Mouse (Mus musculus) heart, embryonic 10.5 days (tissue): ENCODE measurements around the gene Tmf1. TPM values are rescaled to one million over a fixed set of nuclear protein-coding genes. Genes with fewer than 3 reads are reported as not detected.

Experiments used
- DNase-seq: peaks from one replicate; pipeline ENCODE4 v3.0.0-alpha.2; 2017; ENCODE audit warnings: low spot score
- H3K27ac ChIP-seq: fragments of 300-500 bp; sonication (generic); 2 replicates; pipeline ENCODE4 v1.5.1; 2016; ENCODE audit warnings: mild to moderate bottlenecking
- H3K27me3 ChIP-seq: fragments of 300-500 bp; sonication (generic); 2 replicates; pipeline ENCODE4 v1.6.1; 2016; ENCODE audit warnings: mild to moderate bottlenecking; ENCODE audit not compliant: poor library complexity, insufficient read depth, severe bottlenecking
- H3K36me3 ChIP-seq: fragments of 300-500 bp; sonication (generic); 2 replicates; pipeline ENCODE4 v1.6.1; 2016; ENCODE audit warnings: mild to moderate bottlenecking, moderate library complexity
- H3K4me1 ChIP-seq: fragments of 300-500 bp; sonication (generic); 2 replicates; pipeline ENCODE4 v1.6.1; 2016; ENCODE audit warnings: mild to moderate bottlenecking
- H3K4me3 ChIP-seq: fragments of 300-500 bp; sonication (generic); 2 replicates; pipeline ENCODE4 v1.5.1; 2016; ENCODE audit warnings: mild to moderate bottlenecking, moderate library complexity
- H3K9me3 ChIP-seq: fragments of 300-500 bp; sonication (generic); 2 replicates; pipeline ENCODE4 v1.6.1; 2016; ENCODE audit warnings: mild to moderate bottlenecking, moderate library complexity
- WGBS: fragments of 180-500 bp; shearing (Covaris S2); methylation state at CpG from one replicate; pipeline ENCODE4 v1.1.7; 2016; 5-methylcytosine and 5-hydroxymethylcytosine counted together
- polyA plus RNA-seq: library from polyadenylated mRNA; unstranded; fragments of >200 nt; fragmentation: Nextera tagmentation; extraction: Ambion mirVana; gene quantifications from 2 replicates; pipeline ENCODE4 v1.2.1, GENCODE M21; 2016

The Tmf1 gene
- polyA plus RNA-seq: 23.8 and 24.0 TPM in 2 replicates

DNA sequence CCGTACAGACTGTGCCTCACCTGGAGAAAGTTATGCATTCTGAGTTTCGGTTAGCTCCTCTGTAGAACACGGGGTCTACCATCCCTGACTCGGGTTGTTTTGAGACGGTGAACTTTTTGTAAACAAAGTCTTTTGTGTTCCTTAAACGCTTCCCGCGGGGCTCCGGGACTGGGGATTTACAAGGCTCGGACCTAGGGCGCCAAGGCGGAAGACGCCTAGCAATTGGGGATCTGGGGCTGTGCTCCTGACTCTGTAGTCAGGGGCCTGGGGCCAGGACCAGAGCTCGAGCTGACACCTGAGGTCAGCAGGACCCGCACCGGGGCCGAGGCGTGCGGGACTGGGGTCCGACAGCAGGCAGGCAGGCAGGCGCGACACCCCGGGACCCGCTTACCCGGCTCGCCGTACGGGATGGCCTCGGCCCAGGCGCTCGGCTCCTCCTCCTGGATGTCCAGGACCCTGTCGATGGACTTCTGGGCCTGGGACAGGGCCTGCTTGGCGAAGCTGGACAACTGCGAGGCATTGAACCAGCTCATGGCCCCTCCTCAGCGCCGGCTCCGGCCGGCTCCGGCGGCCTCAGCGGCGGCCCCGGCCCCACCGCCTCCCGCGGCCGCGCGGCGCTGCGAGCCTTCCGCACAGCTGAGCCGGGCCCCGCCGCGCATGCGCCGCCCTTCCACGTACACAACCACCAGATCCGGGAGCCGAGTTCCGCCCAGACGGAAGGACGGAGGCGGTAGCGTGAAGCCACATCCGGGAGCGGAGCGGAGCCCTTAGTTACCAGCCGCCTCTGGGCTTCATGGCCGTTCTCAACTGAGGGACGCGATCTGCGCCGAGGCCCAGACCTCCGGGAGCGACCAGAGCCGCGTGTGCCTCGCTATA, at the start of gene Tmf1:
Gene Tmf1 (minus strand): TSS at position 632 of the 876 bp plus-strand sequence.
- 1% methylated on average over 80 of the region's 80 CpGs for WGBS
- Histone ChIP-seq H3K36me3 (peaks cover 31% of the 10 kb centered on the region), H3K27ac (peak within 1 kb of the TSS; percentile 95), H3K4me1 (peaks cover 23% of the 10 kb centered on the region), H3K4me3 (peak within 1 kb of the TSS; percentile 93), H3K27me3 (no peaks in the 10 kb centered on the region), H3K9me3 (no peaks in the 10 kb centered on the region)
- DNase-seq: peak; percentile 97

DNA sequence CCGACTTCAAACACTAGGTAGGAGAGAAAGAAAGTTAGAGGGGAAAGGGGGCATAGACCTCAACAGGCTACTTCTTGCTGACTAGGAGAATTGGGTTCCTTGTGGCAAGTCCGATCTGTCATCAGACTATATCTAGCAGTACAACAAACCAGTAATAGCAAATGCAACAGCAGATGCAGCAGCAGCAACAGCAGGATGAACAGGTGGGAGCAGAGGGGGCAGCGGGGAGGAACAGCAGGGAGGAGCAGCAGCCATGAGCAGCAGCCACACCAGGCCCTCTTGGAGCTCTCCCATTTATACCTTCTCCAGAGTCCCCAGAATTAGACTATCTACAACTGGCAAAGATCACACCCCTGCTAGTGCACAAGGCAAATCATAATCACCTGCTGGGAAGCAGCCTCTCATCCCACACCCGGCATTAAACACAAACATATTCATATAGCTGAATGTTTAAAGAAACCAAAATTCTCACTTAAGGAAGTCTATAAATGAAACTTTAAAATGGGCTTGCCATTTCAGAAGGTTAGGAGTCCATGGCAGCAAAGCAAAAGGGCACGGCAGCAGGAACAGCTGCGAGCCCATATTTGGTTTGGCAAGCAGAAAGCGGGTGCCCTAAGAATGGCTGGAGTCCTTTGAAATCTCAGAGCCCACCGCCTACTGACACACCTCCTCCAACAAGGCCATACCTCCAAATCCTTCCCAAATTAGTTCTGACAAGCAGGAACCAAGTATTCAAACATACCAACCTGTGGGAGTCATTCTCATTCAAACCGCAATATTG, 48.3 kb upstream of the Tmf1 start:
- Histone ChIP-seq H3K27me3 (no peaks in the 10 kb centered on the region), H3K4me1 (peaks cover 31% of the 10 kb centered on the region), H3K9me3 (no peaks in the 10 kb centered on the region), H3K36me3 (peaks cover 43% of the 10 kb centered on the region), H3K27ac (no peak overlapping the region), H3K4me3 (no peak overlapping the region)
- DNase-seq: no peak
- WGBS: 94% methylated on average over 9 of the region's 9 CpGs

DNA sequence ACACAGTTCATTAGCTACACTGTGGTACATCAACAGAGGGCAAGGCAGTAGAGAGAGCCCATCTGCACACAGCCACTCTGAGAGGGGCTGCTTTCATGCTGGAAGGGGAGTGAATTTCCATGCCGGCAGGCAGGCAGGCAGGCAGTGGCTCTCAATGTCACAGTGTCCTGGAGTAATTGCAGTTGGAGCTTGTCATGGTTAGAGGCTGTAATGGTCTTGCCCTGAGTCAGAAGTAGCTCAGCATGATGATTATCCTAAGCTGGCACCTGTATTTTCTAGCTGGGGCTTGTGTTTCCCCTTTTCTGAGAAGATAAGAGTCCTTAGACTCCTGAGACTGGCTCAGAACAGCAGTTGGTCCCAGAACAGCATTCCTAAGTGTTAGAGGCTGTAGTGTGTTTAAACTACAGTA, 47.2 kb upstream of the Tmf1 start:
- Histone ChIP-seq H3K4me1 (peaks cover 43% of the 10 kb centered on the region), H3K4me3 (no peak overlapping the region), H3K9me3 (no peaks in the 10 kb centered on the region), H3K27ac (peak overlapping the region; percentile 65), H3K36me3 (peaks cover 33% of the 10 kb centered on the region), H3K27me3 (no peaks in the 10 kb centered on the region)
- 35% methylated on average over 1 of the region's 1 CpGs for WGBS
- no peak for DNase-seq

DNA sequence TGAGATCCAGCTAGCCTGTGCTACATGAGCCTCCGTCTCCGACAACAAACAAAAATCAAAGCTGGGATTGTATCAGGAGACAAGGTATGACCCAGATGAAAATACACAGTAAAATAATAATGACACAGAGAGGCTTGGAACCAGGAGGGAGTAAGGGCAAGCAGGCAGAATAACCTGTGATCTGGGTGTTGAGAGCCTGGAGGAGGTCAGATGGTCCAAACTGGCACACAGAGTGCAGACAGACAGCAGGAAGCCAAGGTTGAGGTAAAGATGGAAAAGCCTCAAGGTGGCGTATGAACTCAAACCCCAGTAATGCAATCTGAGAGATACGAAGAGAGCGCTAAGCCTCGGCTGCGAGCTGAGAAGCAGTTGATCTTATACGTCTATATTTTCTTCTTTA, 45.6 kb upstream of the Tmf1 start:
- Histone ChIP-seq H3K36me3 (peaks cover 18% of the 10 kb centered on the region), H3K27ac (peak overlapping the region; percentile 83; the same call in 1 of the 2 replicates), H3K4me1 (peaks cover 47% of the 10 kb centered on the region), H3K4me3 (no peak overlapping the region), H3K27me3 (no peaks in the 10 kb centered on the region), H3K9me3 (no peaks in the 10 kb centered on the region)
- peak; percentile 56 for DNase-seq
- 91% methylated on average over 8 of the region's 8 CpGs for WGBS

DNA sequence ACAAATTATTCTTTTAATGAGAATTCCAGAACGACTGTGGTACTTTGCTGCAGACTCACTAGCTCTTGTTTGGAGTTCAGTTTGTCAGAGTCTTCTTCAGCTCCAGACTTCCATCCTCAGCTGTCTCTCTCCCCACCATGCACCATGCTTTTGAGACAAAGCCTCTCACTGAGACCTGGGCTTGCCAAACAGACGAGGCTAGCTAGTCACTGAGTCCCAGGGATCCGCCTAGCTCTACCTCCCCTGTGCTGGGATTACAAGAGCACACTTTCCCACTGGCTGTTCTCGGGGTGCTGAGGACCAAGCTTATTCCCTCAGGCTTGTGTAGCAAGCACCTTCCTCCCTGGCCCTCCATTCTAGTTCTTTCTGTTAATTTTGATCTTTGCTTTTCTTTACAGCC, 44.6 kb upstream of the Tmf1 start:
- 66% methylated on average over 4 of the region's 4 CpGs for WGBS
- Histone ChIP-seq H3K27ac (peak overlapping the region; percentile 83), H3K4me3 (no peak overlapping the region), H3K4me1 (peaks cover 47% of the 10 kb centered on the region), H3K27me3 (no peaks in the 10 kb centered on the region), H3K9me3 (no peaks in the 10 kb centered on the region), H3K36me3 (peaks cover 13% of the 10 kb centered on the region)
- DNase-seq: peak; percentile 72

DNA sequence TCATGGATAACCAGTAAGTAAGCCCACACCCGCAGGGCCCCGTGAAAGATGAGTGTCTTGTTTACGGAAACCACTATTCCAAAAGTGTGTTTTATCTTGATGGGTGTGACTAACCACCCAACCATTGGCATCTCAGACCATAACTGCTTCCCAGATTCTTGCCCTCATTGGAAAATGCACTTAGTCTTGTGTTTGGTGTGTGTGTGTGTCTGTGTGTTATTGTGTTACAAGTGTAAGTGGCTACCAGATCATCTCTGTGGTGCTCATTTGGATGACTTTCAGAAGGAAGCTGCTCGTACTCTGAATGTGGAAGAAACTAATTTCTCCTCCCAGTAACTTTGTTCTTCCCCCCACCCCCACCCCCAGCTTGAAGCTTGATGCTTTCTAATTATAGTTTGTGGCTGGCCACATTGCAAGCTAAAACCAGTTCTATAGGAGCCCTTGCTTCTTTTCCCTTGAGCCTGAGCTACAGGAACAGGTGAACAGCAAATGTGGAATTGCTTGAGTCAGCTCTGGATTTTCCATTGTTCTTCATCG, 44.1 kb upstream of the Tmf1 start:
- Histone ChIP-seq H3K4me3 (peak overlapping the region; percentile 13; the same call in 1 of the 2 replicates), H3K36me3 (peaks cover 9% of the 10 kb centered on the region), H3K27me3 (no peaks in the 10 kb centered on the region), H3K9me3 (no peaks in the 10 kb centered on the region), H3K4me1 (peaks cover 47% of the 10 kb centered on the region), H3K27ac (peak overlapping the region; percentile 83)
- 48% methylated on average over 5 of the region's 5 CpGs for WGBS
- DNase-seq: peak; percentile 73

DNA sequence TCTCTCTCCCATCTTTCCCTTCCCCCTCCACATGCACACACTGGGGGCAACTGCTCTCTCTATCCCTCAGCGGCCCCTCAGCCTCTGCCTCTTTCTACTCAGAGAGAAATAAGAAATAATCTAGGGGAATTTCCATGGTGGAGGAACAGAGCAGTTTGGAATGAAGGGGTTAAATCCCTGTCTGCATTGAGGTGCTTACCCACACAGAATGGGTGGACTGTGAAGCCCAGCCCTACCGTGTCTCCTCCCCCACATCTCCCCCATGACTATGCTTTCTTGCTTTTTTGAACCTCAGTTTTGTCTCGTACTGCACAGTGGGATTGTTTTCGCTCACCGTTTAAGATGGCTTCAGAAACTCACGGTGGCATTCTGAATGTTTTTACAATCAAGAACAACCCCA, 43.4 kb upstream of the Tmf1 start:
- Histone ChIP-seq H3K27me3 (no peaks in the 10 kb centered on the region), H3K27ac (peak overlapping the region; percentile 47), H3K4me1 (peaks cover 47% of the 10 kb centered on the region), H3K36me3 (peaks cover 4% of the 10 kb centered on the region), H3K9me3 (no peaks in the 10 kb centered on the region), H3K4me3 (no peak overlapping the region)
- peak; percentile 52 for DNase-seq
- WGBS: 59% methylated on average over 6 of the region's 6 CpGs

DNA sequence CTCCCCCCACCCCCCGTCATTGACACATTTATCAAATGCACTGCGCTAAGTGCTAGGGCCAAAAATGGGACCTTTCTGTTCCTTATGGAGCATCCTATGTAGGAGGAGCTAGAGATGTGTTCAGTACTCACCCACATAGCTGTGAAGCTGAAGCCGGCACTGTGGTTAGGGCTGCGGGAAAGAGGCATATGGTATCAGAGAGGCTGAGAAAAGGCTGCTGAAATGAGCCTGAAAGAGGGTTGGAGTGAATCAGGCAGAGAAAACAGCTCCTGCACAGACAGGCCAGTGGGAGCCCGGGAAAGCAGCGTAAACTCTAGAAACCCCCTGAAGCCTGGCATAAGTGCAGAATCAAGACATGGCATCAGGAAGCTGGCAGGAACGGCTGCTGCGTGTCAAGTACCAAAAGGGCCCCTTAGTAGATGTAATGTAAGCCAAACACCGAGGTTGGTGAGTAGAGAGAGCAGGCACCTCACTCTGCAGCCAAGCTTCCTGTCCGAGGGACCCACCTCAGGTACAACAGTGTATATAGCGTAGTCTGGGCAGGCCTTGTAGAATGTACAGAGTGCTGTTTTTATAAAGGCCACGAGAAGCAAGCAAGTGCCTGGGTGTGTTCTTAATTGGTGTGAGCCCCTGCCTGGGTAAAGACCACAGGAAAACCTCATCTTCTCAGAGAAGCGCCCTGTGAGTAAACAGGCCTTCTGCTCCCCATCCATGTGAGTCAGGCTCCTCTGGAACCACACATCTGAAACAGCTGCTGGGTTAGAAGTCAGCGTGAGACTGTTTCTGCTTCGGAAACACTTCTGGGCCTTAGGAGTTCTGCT, 42.5 kb upstream of the Tmf1 start:
- peak overlapping the region; percentile 47; the same call in 1 of the 2 replicates for H3K27ac ChIP-seq
- peak; percentile 19 for DNase-seq
- H3K9me3 ChIP-seq: no peaks in the 10 kb centered on the region
- no peaks in the 10 kb centered on the region for H3K27me3 ChIP-seq
- H3K4me1 ChIP-seq: peaks cover 47% of the 10 kb centered on the region
- H3K4me3 ChIP-seq: no peak overlapping the region
- 64% methylated on average over 15 of the region's 15 CpGs for WGBS
- H3K36me3 ChIP-seq: no peaks in the 10 kb centered on the region

DNA sequence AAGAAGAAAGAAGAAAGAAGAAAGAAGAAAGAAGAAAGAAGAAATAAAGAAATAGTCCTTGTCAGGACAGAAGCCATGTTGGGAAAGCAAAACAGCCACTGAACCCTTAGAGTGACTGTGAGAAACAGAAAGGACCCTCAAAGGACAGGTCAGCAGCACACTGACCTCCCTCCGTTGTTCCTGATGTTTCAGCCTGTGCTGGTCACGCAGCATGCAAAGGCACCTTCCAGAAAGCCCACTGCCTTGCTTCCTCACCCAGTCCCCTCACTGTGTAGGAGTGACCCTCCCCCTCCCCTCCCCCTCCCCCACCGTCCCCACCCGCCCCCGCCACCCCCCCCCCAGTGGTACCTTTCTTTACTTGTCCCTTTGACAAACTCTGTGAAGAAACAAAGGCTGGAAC, 41.8 kb upstream of the Tmf1 start:
- no peak overlapping the region for H3K27ac ChIP-seq
- DNase-seq: peak; percentile 42
- no peaks in the 10 kb centered on the region for H3K27me3 ChIP-seq
- 0 out of 2 replicates have a peak, but pooled peaks cover 1% of the 10 kb centered on the region for H3K36me3 ChIP-seq
- H3K9me3 ChIP-seq: no peaks in the 10 kb centered on the region
- 77% methylated on average over 2 of the region's 5 CpGs for WGBS
- H3K4me1 ChIP-seq: peaks cover 40% of the 10 kb centered on the region
- no peak overlapping the region for H3K4me3 ChIP-seq

DNA sequence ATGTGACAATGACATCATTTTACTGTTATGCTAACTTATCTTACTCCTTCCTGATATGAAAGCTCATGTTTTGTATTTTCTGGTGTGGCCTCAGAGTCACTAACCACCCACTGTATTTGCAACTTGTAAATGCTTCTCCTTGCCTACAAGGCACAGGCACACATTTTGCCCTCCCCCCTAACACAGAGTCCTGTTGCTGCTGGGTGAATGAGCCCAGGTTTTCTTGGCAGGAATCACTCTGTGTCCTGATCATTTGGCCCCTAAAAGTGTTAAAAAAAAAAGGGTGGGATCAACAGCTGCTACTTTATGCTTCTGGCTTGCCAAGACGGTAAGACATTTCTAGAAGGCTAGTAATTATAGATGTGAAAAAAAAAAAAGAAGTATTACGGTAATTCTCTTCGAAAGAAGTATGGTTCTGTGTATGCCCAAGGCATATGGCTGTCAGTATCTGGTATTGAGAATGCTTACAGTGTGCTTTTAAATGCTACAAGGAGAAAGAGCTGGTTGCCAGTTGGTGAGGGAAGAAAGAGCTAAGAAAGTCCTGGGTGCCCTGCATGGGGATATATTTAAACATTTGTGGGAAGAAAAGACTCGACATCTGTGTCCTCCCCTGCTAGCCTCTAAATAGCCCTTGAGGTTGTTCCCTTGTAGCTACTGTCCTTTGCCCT, 37.4 kb upstream of the Tmf1 start:
- WGBS: 80% methylated on average over 4 of the region's 4 CpGs
- H3K36me3 ChIP-seq: peaks cover 11% of the 10 kb centered on the region; the same call in 1 of the 2 replicates
- no peak for DNase-seq

DNA sequence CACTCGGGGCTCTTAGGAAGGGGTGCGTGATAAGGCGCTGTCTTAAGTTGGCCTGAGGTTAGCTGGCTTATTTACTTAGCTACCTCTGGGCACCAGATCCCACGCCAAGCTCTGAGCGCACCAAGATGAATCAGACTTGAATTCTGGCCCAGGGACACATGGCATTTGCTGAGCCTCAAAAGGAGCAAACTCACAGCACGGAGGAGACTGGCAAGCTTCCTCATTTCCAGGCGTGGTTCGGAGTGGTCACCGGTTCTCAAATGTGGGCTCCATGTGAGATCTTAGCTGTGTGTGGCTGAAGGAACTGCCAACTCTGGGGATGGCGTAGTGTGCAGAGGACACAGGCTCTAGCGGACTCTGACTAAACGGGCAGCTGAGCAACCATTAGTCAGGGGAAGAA, 33.1 kb upstream of the Tmf1 start:
- Histone ChIP-seq H3K27ac (peak overlapping the region; percentile 90; the same call in 1 of the 2 replicates), H3K4me3 (peak overlapping the region; percentile 80), H3K36me3 (peaks cover 11% of the 10 kb centered on the region; the same call in 1 of the 2 replicates), H3K4me1 (peaks cover 23% of the 10 kb centered on the region), H3K9me3 (no peaks in the 10 kb centered on the region), H3K27me3 (no peaks in the 10 kb centered on the region)
- WGBS: 73% methylated on average over 12 of the region's 12 CpGs
- DNase-seq: no peak

More for the DNA sequence above, 37.4 kb upstream of the Tmf1 start:
- no peaks in the 10 kb centered on the region for H3K27me3 ChIP-seq
- H3K4me3 ChIP-seq: no peak overlapping the region
- no peak overlapping the region for H3K27ac ChIP-seq
- peaks cover 23% of the 10 kb centered on the region for H3K4me1 ChIP-seq
- no peaks in the 10 kb centered on the region for H3K9me3 ChIP-seq
